Mouse (Mus musculus) CH12.LX (cell line): ENCODE data around the gene Bglap3.
"Not testable (repeated sequence)": the region's sequence is repeated elsewhere in the genome, so short reads cannot be mapped to it uniquely, and the experiment has no call there.

Experiments
- CHD2 ChIP-seq: IDR thresholded peaks from 2 replicates; pipeline ENCODE4 v1.6.1; 2011; ENCODE audit warnings: low read length, improper control_type of control experiment
- CTCF ChIP-seq, 2 experiments: IDR thresholded peaks in 1 of 2; conservative IDR thresholded peaks in 1 of 2; 2 replicates each; pipeline ENCODE4 v1.5.1; 2011 to 2012; ENCODE audit warnings: low read depth in 2 of 2, low read length in 2 of 2, improper control_type of control experiment in 1 of 2, inconsistent platforms in 1 of 2, mild to moderate bottlenecking in 1 of 2, moderate library complexity in 1 of 2
- E2F4 ChIP-seq: IDR thresholded peaks from 2 replicates; pipeline ENCODE4 v1.6.1; 2011; ENCODE audit warnings: low read depth, low read length, improper control_type of control experiment; ENCODE audit not compliant: insufficient replicate concordance
- HCFC1 ChIP-seq: IDR thresholded peaks from 2 replicates; pipeline ENCODE4 v1.6.1; 2012; ENCODE audit warnings: low read depth, mild to moderate bottlenecking, inconsistent platforms, low read length, improper control_type of control experiment
- KAT2A ChIP-seq: IDR thresholded peaks from 2 replicates; pipeline ENCODE4 v1.6.1; 2012; ENCODE audit warnings: low read length, improper control_type of control experiment, inconsistent platforms; ENCODE audit not compliant: insufficient replicate concordance
- MYC ChIP-seq: IDR thresholded peaks from 2 replicates; pipeline ENCODE4 v1.6.1; 2011; ENCODE audit warnings: low read depth, mild to moderate bottlenecking, improper control_type of control experiment, low read length
- TCF12 ChIP-seq: IDR thresholded peaks from 2 replicates; pipeline ENCODE4 v1.6.1; 2014; ENCODE audit warnings: low read depth, mild to moderate bottlenecking, inconsistent platforms, low read length, improper control_type of control experiment

DNA sequence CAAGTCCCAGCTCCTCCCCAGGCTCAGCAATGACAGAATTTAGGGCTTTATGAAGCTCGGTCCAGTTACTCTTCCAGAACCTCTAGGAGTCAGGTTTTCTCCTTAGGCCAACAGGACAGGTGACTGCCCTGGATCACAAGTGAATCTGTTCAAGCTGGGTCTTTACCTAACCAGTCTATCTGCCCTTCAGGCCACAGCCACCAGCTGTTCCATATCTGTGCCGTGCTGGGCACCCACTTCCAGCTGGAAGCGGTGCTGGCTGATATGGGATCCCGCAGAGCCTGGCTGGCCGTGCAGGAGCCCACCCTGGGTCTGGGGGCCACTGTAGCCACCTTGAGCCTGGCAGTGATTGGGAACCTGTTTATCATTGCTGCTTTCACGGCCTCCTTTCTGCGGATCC is 9.8 kb upstream of the Bglap3 start:
- not testable (repeated sequence) for TF ChIP-seq MYC; CHD2; CTCF (conservative IDR thresholded peaks at IDR 0.05 in 1 of 2, IDR thresholded peaks at IDR 0.05 in 1 of 2; ENCODE audit: low read depth in 2 of 2, low read length in 2 of 2); TCF12; KAT2A; HCFC1; E2F4
